Mouse (Mus musculus) spleen, adult 2 months (tissue): ENCODE measurements around the gene Efnb1.

Source experiments
- CTCF ChIP-seq: fragments of 200-500 bp; IDR thresholded peaks from 2 replicates; pipeline ENCODE4 v1.5.1; 2011; ENCODE audit warnings: mild to moderate bottlenecking, inconsistent platforms; ENCODE audit not compliant: insufficient read depth, insufficient read length, insufficient replicate concordance; ENCODE audit errors: extremely low read depth
- POLR2A ChIP-seq: fragments of 200-500 bp; IDR thresholded peaks from 2 replicates; pipeline ENCODE4 v1.6.1; 2011; ENCODE audit warnings: low read depth, low read length, inconsistent platforms

DNA sequence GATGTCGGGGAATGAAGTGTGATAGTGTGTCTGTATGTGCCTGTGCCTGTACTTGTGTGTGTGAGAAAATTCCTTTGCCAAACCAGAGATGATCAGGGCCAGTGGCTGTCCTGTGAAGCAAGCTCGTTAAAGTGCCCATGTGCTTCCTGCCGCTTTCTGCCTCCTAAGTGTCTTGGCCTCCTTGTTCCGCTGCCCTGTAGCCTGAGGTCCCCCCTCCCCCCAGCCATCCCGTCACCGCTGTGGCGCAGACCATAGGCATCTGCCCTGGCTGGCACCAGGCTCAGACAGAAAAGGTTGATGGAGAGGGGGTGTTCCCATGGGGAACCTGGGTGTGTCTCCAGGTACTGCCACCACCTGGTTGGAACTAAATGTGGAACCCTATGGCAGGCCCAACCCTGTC is 13.1 kb downstream of the Efnb1 start:
- TF ChIP-seq CTCF (no peak), POLR2A (no peak)
